Mouse (Mus musculus) left cerebral cortex, postnatal 25 days (tissue): ENCODE data around the gene Irf7. TPM values are rescaled to one million over a fixed set of nuclear protein-coding genes. Genes with fewer than 3 reads are reported as not detected.
"Not testable (repeated sequence)": the region's sequence is repeated elsewhere in the genome, so short reads cannot be mapped to it uniquely, and the experiment has no call there.

Source experiments
- DNase-seq, 2 experiments: peaks; one replicate each; pipeline ENCODE4 v3.0.0; 2022; ENCODE audit warnings: low spot score in 2 of 2, mixed read lengths in 1 of 2
- intact Hi-C: fragments of 180-260 bp; cut with DNase I; formaldehyde crosslinking; loops from one replicate; pipeline ENCODE4 v1.15.1; 2025
- total RNA-seq, 2 experiments: library from RNA; stranded (reverse); gene quantifications; 2 replicates each; pipeline ENCODE4 v1.2.3; 2021

Gene Irf7
- total RNA-seq, 2 experiments from 2014 or later, result 0.78 to 1.1 TPM

GRCm38 (mm10) chr7:141277701-141278678 lies 11.7 kb upstream of the Irf7 start:
- intact Hi-C loops, result no loop called here
- DNase-seq, result no peak

GRCm38 (mm10) chr7:141276546-141276945 lies 10.3 kb upstream of the Irf7 start, which contains the start of gene Cdhr5:
Gene Cdhr5 (minus strand): TSS chr7:141276786.
- DNase-seq, result no peak
- intact Hi-C loops, result no loop called here

- no peak for DNase-seq
- intact Hi-C loops, result no loop called here
Measured at GRCm38 (mm10) chr7:141275356-141275755, 9.1 kb upstream of the Irf7 start.

GRCm38 (mm10) chr7:141270631-141271030 lies 4.3 kb upstream of the Irf7 start:
- DNase-seq, result no peak
- intact Hi-C loops, result no loop called here

GRCm38 (mm10) chr7:141269273-141269545 lies 2.9 kb upstream of the Irf7 start:
- DNase-seq, result no peak
- intact Hi-C loops, result loop anchor here (5.0 kb wide), 1 partner anchor 93 kb away; no protein-coding TSS in a partner anchor

GRCm38 (mm10) chr7:141268466-141269272 lies 2.4 kb upstream of the Irf7 start:
- intact Hi-C loops, result loop anchor here (5.0 kb wide), 1 partner anchor 94 kb away; no protein-coding TSS in a partner anchor
- DNase-seq, result no peak

GRCm38 (mm10) chr7:141265411-141265738 lies 906 bp downstream of the Irf7 start:
- intact Hi-C loops, result loop anchor here (5.0 kb wide), 1 partner anchor 97 kb away; no protein-coding TSS in a partner anchor
- DNase-seq, result no peak

- intact Hi-C loops, result loop anchor here (5.0 kb wide), 1 partner anchor 97 kb away; no protein-coding TSS in a partner anchor
- DNase-seq, result no peak
Measured at GRCm38 (mm10) chr7:141264761-141265410, 1.4 kb downstream of the Irf7 start.

- intact Hi-C loops, result no loop called here
- DNase-seq, result no peak
Measured at GRCm38 (mm10) chr7:141264041-141264700, 2.1 kb downstream of the Irf7 start.

- no peak for DNase-seq
- intact Hi-C loops, result no loop called here
Measured at GRCm38 (mm10) chr7:141263640-141264039, 2.6 kb downstream of the Irf7 start.

- intact Hi-C loops, result no loop called here
- no peak for DNase-seq
Measured at GRCm38 (mm10) chr7:141261480-141261879, 4.8 kb downstream of the Irf7 start.

GRCm38 (mm10) chr7:141256159-141256558 lies 10.1 kb downstream of the Irf7 start:
- intact Hi-C loops, result no loop called here

GRCm38 (mm10) chr7:141250486-141250885 lies 15.8 kb downstream of the Irf7 start:
- DNase-seq, intact Hi-C loops: not testable (repeated sequence)

More at GRCm38 (mm10) chr7:141256159-141256558, 10.1 kb downstream of the Irf7 start:
- DNase-seq, result no peak

GRCm38 (mm10) chr7:141231551-141231950 lies 34.7 kb downstream of the Irf7 start:
- DNase-seq, result no peak
- intact Hi-C loops, result no loop called here

- intact Hi-C loops, result no loop called here
- no peak for DNase-seq
Measured at GRCm38 (mm10) chr7:141231111-141231510, 35.2 kb downstream of the Irf7 start.

- intact Hi-C loops, result no loop called here
- DNase-seq, result no peak
Measured at GRCm38 (mm10) chr7:141230570-141230969, 35.7 kb downstream of the Irf7 start.

GRCm38 (mm10) chr7:141229702-141230101 lies 36.6 kb downstream of the Irf7 start:
- intact Hi-C loops, result loop anchor here (2.0 kb wide), 1 partner anchor 133 kb away; no protein-coding TSS in a partner anchor
- no peak for DNase-seq

GRCm38 (mm10) chr7:141228279-141229067 lies 37.8 kb downstream of the Irf7 start, which contains the start of gene Phrf1:
Gene Phrf1 (plus strand): TSS chr7:141228784.
- peak; percentile 89 to 92 for DNase-seq
- intact Hi-C loops, result loop anchor here (2.0 kb wide), 1 partner anchor 134 kb away; no protein-coding TSS in a partner anchor
